Mouse (Mus musculus) E14TG2a.4 (cell line): ENCODE results near the gene Fam241a.

Experiments used
- CTCF ChIP-seq: conservative IDR thresholded peaks from 2 replicates; pipeline ENCODE4 v1.5.1; 2014; ENCODE audit warnings: low read length
- NANOG ChIP-seq: IDR thresholded peaks from 2 replicates; pipeline ENCODE4 v1.6.1; 2014; ENCODE audit warnings: borderline replicate concordance, low read length, mixed read lengths
- POU5F1 ChIP-seq: IDR thresholded peaks from 2 replicates; pipeline ENCODE4 v1.6.1; 2014; ENCODE audit warnings: low read length, borderline replicate concordance

DNA sequence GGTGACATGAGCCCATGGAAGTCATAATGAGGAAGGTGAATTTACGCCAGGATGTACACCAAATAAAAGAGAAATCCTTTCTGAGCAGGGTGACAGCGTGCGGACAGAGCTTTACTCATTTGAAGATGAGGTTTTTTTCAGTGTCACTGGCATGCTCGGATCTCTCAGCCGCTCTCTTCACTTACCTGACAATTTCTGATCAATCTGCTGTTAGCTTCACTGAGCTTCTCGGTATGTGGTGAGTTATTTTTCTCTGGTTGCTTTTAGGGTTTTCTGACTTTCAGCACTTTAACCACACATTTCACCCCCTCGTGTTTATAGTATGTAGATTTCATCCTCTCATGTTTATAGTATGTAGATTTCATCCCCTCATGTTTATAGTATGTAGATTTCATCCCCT is 21.1 kb downstream of the Fam241a start:
- TF ChIP-seq CTCF (no peak), NANOG (no peak), POU5F1 (no peak)
